Mouse (Mus musculus): ENCODE measurements around the gene Tnrc6b.
A peak's percentile ranks its signal among the peaks of the same experiment; 100 is the strongest.

Gene Tnrc6b

GRCm38 (mm10) chr15:80710608-80711363 lies at the start of gene Tnrc6b:
Tnrc6b (plus strand) TSS chr15:80711313.
- DNase-seq, result peak; percentile 99

DNA sequence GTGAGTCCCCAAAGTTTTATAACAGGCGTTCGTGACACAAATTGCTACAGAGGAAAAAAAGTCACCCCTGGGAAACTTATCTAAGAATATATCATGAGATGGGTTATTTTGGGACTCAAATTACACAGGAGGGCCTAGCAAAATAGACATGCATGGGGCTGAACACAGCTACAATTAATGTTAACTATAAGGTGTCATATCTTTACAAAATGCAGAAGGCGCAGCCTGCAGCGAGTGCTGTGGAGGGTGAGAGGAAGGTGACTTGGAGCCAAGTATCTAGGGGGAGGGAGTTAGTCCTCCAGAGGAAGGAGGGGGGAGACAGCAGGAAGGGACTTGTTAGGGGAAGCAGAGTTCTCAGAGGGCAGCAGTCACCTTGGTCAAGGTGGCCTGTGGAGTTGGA lies 46.7 kb upstream of the Tnrc6b start:
- no peak for DNase-seq

DNA sequence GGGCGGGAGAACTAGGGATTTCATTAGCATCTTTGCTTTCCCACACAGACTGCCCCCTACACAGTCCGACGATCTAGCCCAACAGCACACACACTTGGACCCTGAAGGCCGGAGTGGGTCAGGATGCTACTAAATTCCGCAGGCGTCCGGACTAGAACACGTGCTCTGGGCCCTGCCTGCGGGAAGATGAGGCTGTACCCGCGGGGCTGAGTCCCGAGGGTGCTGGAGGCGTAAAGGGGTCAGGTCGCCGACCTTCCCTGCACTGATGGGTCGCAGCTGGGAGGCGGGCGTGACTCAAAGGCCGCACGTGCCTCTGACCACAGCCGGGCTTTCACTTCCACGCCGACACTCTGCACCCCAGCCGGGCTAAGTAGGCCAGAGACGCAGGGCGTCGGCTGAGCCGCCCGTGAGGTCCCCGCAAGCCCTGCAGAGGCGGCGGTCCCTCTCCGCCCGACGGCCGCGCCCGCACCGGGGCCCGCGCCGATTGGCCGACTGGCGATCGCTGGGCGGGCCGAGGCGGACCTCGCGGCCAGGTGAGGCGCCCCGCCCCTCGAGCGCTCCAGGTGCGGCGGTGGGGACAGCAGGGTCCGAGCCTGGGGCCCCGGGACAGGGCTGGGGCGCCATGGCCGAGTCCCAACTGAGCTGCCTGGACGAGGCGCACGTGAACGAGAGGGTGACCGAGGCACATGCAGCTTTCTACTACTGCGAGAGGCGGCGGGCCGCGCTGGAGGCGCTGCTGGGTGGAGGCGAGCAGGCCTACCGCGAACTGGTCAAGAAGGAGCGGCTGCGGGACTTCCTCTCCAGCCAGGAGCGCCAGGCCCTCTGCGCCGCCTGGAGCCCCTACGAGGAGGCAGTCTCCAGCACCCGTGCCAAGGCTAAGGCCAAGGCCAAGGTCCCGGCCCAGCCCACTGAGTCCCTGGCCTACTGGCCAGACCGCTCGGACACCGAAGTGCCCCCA lies 39.5 kb upstream of the Tnrc6b start, which contains the start of gene Fam83f:
Fam83f (plus strand) TSS at position 553 of the 958 bp plus-strand sequence.
- no peak for DNase-seq

DNA sequence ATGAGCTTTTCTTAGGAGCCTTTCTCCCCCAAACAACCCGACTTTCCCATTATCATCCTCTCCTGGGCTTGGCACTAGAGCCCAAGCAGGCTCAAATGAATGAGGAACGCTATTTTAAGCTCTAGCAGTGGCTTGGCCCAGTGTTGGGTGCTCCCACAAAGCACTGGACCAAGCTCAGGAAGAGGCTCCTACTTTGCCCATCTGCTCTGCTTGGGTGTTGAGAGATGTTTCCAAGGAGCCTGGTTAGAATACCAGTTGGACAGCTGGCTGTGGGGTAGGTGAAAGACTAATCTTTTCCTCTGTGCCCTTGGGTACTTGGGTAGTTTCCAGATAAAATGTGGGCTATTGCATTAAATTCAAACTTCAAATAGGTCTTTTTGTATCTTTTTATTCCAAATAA lies 38.3 kb upstream of the Tnrc6b start:
- no peak for DNase-seq

- DNase-seq, result no peak
These were observed 37.6 kb upstream of the Tnrc6b start for GRCm38 (mm10) chr15:80673337-80674095.

DNA sequence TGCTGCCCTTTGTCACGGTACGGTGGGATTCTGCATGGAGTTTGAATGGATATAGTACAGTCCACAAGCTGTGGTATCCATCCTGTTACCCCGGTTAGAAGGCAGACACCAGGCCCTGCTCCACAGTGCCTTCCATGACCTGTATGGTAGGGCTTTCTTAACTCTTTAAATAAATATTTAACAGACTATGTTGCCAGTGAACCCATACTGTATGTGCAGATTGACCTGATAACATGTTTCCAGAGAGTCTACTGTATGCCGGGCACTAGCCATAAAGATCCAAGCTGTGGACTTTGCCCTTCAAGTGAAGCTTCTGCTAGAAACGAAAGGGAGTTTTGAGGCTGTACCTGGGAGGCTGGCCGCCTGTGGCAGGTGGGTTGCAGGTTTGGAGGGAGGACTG lies 36.4 kb upstream of the Tnrc6b start:
- DNase-seq, result no peak

DNA sequence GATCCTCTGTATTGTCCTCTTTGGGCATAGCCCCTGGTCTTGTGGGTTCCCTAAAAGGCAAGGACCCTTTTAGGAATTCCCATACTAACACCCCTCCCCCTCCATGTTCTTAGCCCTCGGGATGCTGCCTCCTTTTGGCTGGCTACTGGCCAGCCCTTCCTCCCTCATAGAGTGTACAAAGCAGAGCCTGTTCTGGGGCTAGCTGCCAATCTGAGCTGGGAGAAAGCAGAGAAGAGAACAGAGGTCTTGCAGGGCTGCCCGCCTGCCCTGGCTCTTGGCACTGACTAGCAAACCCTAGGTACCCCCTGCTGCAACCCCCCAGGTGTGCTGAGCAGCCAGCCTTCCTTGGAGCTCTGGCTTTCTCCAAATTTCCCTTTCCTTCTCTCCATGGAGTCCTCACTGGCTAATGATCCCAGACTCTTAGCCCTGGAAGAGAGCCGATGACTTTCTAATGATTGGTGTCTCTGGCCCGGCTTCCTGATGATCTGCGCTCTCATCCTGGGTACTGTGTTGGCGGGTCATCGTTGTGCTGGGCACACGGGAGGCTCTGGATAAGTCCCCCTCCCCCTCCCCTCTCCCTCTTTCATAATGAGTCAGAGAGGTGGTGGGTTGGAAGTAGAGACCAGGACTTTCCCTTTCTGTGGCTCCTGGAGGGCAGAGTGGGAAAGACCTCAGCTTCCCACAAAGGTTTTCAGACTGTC lies 31.4 kb upstream of the Tnrc6b start:
- DNase-seq, result no peak

DNA sequence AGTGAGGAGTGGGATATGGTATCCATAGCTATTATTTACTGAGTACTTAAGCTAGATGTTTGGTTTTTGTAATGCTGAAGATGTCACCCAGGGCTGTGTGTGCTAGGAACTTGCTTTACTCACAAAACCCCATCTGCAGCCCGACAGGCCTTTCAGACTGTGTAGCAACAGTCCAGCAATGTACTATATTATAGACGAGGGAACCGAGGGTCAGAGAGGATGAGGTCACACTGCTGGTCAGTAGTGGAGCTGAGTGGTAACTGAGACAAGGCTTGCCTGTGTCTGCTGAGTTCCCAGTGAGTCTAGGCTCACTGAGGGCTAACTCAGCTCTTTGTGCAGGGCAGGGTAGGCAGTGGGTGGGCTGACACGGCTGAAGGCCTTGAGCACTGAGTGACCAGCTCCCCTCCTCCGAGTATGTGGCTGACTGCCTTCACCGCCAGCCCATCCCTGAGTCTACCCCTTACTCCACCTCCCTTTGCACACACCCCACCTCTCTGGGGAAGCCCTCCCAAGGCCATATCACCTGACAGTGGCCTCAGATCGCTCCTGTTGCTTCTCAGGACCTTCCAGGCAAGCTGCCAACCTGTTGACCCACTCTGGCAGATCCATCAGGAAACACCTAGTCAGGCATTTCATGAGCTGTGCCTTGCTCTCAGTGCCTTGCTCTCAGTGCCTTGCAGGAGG lies 30.6 kb upstream of the Tnrc6b start:
- no peak for DNase-seq

DNA sequence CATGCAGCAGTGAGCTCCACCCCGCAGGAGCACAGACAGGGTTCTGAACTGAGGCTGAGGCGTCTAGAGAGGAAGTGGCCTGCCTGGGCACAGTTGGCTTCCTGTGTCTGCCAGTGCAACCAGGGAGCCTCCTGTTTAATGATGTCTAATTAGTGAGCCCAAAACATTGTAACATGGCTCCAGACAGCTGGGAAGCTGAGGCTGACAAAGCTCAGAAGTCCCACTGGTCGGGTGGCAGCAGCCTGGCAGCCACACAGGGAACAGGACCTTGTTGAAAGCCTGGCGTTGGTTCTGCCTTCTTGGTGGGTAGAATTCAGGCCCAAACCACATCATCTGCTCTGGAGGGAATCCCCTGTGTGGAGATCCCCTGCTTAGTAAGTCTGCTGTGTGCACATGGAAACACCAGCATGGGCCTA lies 29.6 kb upstream of the Tnrc6b start:
- DNase-seq, result no peak

GRCm38 (mm10) chr15:80682343-80682742 lies 28.8 kb upstream of the Tnrc6b start:
- DNase-seq, result no peak

DNA sequence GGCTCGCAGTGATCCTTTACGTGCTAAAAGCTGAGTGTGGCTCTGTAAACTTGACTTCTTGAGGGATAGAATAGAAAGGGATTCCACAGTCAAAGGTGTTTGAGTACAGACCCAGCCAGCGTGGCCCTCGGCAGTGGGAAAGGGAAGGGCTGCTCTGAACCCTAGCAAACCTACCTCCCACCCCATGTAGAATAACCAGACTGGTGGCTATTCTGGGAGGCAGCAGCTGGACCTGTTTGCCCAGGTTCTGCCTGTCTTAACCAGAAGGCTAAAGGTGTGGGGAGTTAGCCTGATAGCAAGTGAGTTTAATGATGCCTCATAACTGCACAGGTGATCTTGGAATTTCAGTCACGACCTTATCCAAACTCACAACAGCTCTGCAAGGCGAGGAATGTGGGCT lies 28.0 kb upstream of the Tnrc6b start:
- DNase-seq, result no peak

- DNase-seq, result no peak
These were observed 27.1 kb upstream of the Tnrc6b start for GRCm38 (mm10) chr15:80683990-80684389.

GRCm38 (mm10) chr15:80684786-80685602 lies 26.1 kb upstream of the Tnrc6b start:
- DNase-seq, result no peak

- DNase-seq, result no peak
These were observed 25.6 kb upstream of the Tnrc6b start for GRCm38 (mm10) chr15:80685603-80685895.

DNA sequence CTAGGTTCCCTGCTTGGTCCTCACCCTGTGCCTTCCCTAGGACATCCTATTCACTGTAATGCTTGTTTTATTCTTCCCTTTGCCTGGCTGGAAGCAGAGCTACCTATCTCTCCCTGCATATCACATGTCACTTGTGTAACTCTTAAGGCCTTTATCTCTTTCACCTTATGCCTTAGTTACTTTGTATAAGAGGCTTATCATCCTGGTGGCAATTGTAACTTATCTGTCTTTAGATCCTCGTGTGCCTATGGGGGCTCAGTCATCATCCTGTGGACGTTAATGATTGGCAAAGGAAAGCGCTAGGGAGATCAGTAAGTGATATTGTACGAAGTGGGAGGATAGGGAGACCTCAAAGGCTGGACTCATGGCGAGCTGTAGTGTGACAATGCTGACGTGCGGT lies 22.6 kb upstream of the Tnrc6b start:
- no peak for DNase-seq

GRCm38 (mm10) chr15:80693492-80693891 lies 17.6 kb upstream of the Tnrc6b start:
- DNase-seq, result no peak

DNA sequence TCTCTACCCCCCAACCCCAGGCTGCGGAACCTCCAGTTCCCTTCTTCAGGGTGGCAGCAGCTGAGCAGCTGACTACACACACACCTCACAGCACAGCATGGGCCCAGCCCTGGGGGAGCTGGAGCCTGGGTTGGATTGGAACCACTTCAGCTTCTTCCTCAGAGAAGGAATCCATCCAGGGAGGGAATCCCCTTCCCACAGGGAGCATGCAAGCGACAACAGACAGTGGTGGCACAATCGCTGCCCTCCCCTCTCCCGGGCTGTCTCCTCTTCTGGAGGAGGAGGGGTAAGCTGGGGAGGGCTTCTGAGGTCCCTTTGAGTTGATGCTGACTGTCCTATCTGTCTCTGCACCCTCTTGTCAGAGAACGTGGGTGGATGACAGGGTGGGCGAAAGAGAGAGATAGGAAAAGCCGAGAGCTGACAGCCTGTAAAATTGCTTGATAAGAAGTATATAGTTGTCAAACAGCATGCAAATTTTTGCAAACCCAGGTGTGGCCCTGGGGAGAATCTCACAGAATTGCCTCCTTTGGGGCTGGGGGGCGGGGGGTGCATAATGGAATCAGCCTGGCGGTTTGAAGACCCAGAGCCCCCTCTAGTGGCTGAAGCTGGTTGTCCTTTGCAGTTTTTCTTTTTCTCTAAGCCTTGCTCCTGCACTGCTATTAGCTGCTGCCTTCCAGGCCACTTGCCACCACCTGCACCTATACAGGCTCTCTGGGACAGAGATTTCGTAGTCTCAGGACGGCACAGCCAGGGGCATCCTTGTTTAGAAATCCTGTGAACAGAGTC lies 16.8 kb upstream of the Tnrc6b start:
- DNase-seq, result peak; percentile 62

DNA sequence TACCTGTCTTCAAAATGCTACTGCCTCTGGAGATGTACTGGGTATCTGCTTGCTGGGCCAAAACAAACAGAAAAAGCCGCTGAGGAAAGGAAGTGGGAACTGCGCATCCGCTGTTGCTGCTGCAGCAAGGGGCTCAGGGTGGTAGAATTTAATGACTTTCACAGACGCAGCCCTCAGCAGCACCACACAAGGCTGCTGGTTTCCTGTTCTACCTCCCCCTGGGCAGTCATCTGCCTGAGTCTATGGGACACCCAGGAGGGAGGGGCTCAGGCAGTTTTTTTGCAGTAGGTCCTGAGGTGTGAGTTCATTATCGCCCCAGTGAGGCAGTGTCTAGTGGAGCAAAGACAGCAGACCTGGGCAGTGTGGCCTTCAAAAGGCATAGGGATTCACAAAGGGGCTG lies 13.5 kb upstream of the Tnrc6b start:
- DNase-seq, result no peak

GRCm38 (mm10) chr15:80701481-80702257 lies 9.4 kb upstream of the Tnrc6b start:
- DNase-seq, result no peak

- DNase-seq, result no peak
These were observed 8.2 kb upstream of the Tnrc6b start for GRCm38 (mm10) chr15:80702910-80703309.

All from right cerebral cortex, postnatal 25 days (tissue).